Mouse (Mus musculus) liver, embryonic 16.5 days (tissue): ENCODE measurements around the gene Cdkn1b. TPM values are rescaled to one million over a fixed set of nuclear protein-coding genes. Genes with fewer than 3 reads are reported as not detected.

Experiments
- ATAC-seq: fragments of 200-750 bp; cut with Nextera tagmentation; 2 replicates; pipeline ENCODE4 v1.8.0; 2017; ENCODE audit warnings: low read depth, mild to moderate bottlenecking, moderate number of reproducible peaks, moderate library complexity
- H3K27ac ChIP-seq: fragments of 300-500 bp; sonication (generic); 2 replicates; pipeline ENCODE4 v1.5.1; 2014; ENCODE audit warnings: mild to moderate bottlenecking, low read length
- H3K27me3 ChIP-seq: fragments of 300-500 bp; sonication (generic); 2 replicates; pipeline ENCODE4 v1.6.1; 2014; ENCODE audit warnings: low read depth, low read length, mixed read lengths; ENCODE audit not compliant: control insufficient read depth, insufficient read depth
- H3K36me3 ChIP-seq: fragments of 300-500 bp; sonication (generic); 2 replicates; pipeline ENCODE4 v1.6.1; 2014; ENCODE audit warnings: mild to moderate bottlenecking; ENCODE audit not compliant: control insufficient read depth, insufficient read depth
- H3K4me1 ChIP-seq: fragments of 300-500 bp; sonication (generic); 2 replicates; pipeline ENCODE4 v1.6.1; 2014; ENCODE audit warnings: low read depth, low read length, mixed read lengths; ENCODE audit not compliant: control insufficient read depth
- H3K4me2 ChIP-seq: fragments of 300-500 bp; sonication (generic); 2 replicates; pipeline ENCODE4 v1.6.1; 2014; ENCODE audit warnings: low read depth, low read length, mixed read lengths
- H3K4me3 ChIP-seq: fragments of 300-500 bp; sonication (generic); 2 replicates; pipeline ENCODE4 v1.5.1; 2014; ENCODE audit warnings: low read depth, mild to moderate bottlenecking, low read length
- H3K9ac ChIP-seq: fragments of 300-500 bp; sonication (generic); 2 replicates; pipeline ENCODE4 v1.6.1; 2014; ENCODE audit warnings: low read depth, low read length
- H3K9me3 ChIP-seq: fragments of 300-500 bp; sonication (generic); replicated peaks from 2 replicates; pipeline ENCODE4 v1.6.1; 2016; ENCODE audit warnings: low read length; ENCODE audit not compliant: control insufficient read depth
- WGBS: fragments of 180-500 bp; shearing (Covaris S2); extraction: QIAGEN DNeasy Blood & Tissue Kit; methylation state at CpG from one replicate; pipeline ENCODE4 v1.1.7; 2014; ENCODE audit not compliant: insufficient replicate concordance; 5-methylcytosine and 5-hydroxymethylcytosine counted together
- polyA plus RNA-seq: library from polyadenylated mRNA; unstranded; fragments of >200 nt; fragmentation: Nextera tagmentation; extraction: Ambion mirVana; gene quantifications from 2 replicates; pipeline ENCODE4 v1.2.1, GENCODE M21; 2015

Cdkn1b gene
- polyA plus RNA-seq, 1 experiment from 2014 or later = 11.7 TPM

- Histone ChIP-seq H3K27ac (peak overlapping the region; percentile 5; the same call in 1 of the 2 replicates), H3K9me3 (no peaks in the 10 kb centered on the region), H3K4me1 (peaks cover 22% of the 10 kb centered on the region), H3K9ac (peak overlapping the region; percentile 67), H3K4me2 (peak overlapping the region; percentile 80), H3K36me3 (peaks cover under 1% of the 10 kb centered on the region; the same call in 1 of the 2 replicates), H3K27me3 (no peaks in the 10 kb centered on the region), H3K4me3 (peak overlapping the region; percentile 60)
- ATAC-seq = no peak
- 6% methylated on average over 11 of the region's 11 CpGs for whole genome bisulfite sequencing
Measured at GRCm38 (mm10) chr6:134917087-134917486, 3.1 kb upstream of the Cdkn1b start.

- H3K36me3 ChIP-seq = peaks cover 11% of the 10 kb centered on the region
- H3K9ac ChIP-seq = no peak overlapping the region
- 90% methylated on average over 10 of the region's 10 CpGs for WGBS
- no peaks in the 10 kb centered on the region for H3K9me3 ChIP-seq
- H3K4me2 ChIP-seq = no peak overlapping the region
- peaks cover 36% of the 10 kb centered on the region for H3K4me1 ChIP-seq
- H3K27me3 ChIP-seq = no peaks in the 10 kb centered on the region
- ATAC-seq = no peak
- no peak overlapping the region for H3K27ac ChIP-seq
- no peak overlapping the region for H3K4me3 ChIP-seq
Measured at GRCm38 (mm10) chr6:134918769-134919168, 1.4 kb upstream of the Cdkn1b start.

- Histone ChIP-seq H3K9ac (peak overlapping the region; percentile 95), H3K4me1 (peaks cover 41% of the 10 kb centered on the region)
Measured at GRCm38 (mm10) chr6:134919511-134920189, 551 bp upstream of the Cdkn1b start.

GRCm38 (mm10) chr6:134921014-134921694 lies 953 bp downstream of the Cdkn1b start:
- peak overlapping the region; percentile 90 for H3K4me3 ChIP-seq
- peak; percentile 30 for ATAC-seq
- peak overlapping the region; percentile 100 for H3K4me2 ChIP-seq
- under 1% methylated on average over 32 of the region's 32 CpGs for WGBS
- H3K27me3 ChIP-seq = no peaks in the 10 kb centered on the region
- H3K27ac ChIP-seq = peak overlapping the region; percentile 99
- peaks cover 16% of the 10 kb centered on the region for H3K36me3 ChIP-seq
- peaks cover 47% of the 10 kb centered on the region for H3K4me1 ChIP-seq
- H3K9ac ChIP-seq = peak overlapping the region; percentile 95
- H3K9me3 ChIP-seq = no peaks in the 10 kb centered on the region

More at GRCm38 (mm10) chr6:134919511-134920189, 551 bp upstream of the Cdkn1b start:
- H3K36me3 ChIP-seq = peaks cover 13% of the 10 kb centered on the region
- ATAC-seq = no peak
- peak overlapping the region; percentile 100 for H3K4me2 ChIP-seq
- peak overlapping the region; percentile 90 for H3K4me3 ChIP-seq
- H3K27me3 ChIP-seq = no peaks in the 10 kb centered on the region
- no peaks in the 10 kb centered on the region for H3K9me3 ChIP-seq
- peak overlapping the region; percentile 99 for H3K27ac ChIP-seq
- WGBS = 7% methylated on average over 37 of the region's 37 CpGs

- H3K9ac ChIP-seq = peak overlapping the region; percentile 95
- peak overlapping the region; percentile 100 for H3K4me2 ChIP-seq
- no peaks in the 10 kb centered on the region for H3K9me3 ChIP-seq
- H3K27me3 ChIP-seq = no peaks in the 10 kb centered on the region
- peaks cover 16% of the 10 kb centered on the region for H3K36me3 ChIP-seq
- H3K4me3 ChIP-seq = peak overlapping the region; percentile 90
- peaks cover 42% of the 10 kb centered on the region for H3K4me1 ChIP-seq
- WGBS = 10% methylated on average over 20 of the region's 20 CpGs
- no peak for ATAC-seq
- peak overlapping the region; percentile 99 for H3K27ac ChIP-seq
Measured at GRCm38 (mm10) chr6:134921695-134922510, 1.7 kb downstream of the Cdkn1b start.

GRCm38 (mm10) chr6:134922511-134923195 lies 2.5 kb downstream of the Cdkn1b start:
- H3K9me3 ChIP-seq = no peaks in the 10 kb centered on the region
- H3K36me3 ChIP-seq = peaks cover 16% of the 10 kb centered on the region
- H3K9ac ChIP-seq = peak overlapping the region; percentile 95
- H3K27ac ChIP-seq = peak overlapping the region; percentile 99
- no peak for ATAC-seq
- no peaks in the 10 kb centered on the region for H3K27me3 ChIP-seq
- peaks cover 37% of the 10 kb centered on the region for H3K4me1 ChIP-seq
- peak overlapping the region; percentile 90 for H3K4me3 ChIP-seq
- H3K4me2 ChIP-seq = peak overlapping the region; percentile 100
- 17% methylated on average over 9 of the region's 9 CpGs for WGBS

- H3K4me3 ChIP-seq = peak overlapping the region; percentile 42
Measured at GRCm38 (mm10) chr6:134923670-134924069, 3.5 kb downstream of the Cdkn1b start.

GRCm38 (mm10) chr6:134924262-134924661 lies 4.1 kb downstream of the Cdkn1b start:
- Histone ChIP-seq H3K36me3 (peaks cover 16% of the 10 kb centered on the region), H3K4me2 (peak overlapping the region; percentile 41), H3K4me1 (peaks cover 35% of the 10 kb centered on the region), H3K9me3 (no peaks in the 10 kb centered on the region), H3K9ac (no peak overlapping the region), H3K27me3 (no peaks in the 10 kb centered on the region), H3K27ac (no peak overlapping the region), H3K4me3 (no peak overlapping the region)
- 57% methylated on average over 3 of the region's 3 CpGs for WGBS
- no peak for ATAC-seq

More at GRCm38 (mm10) chr6:134923670-134924069, 3.5 kb downstream of the Cdkn1b start:
- H3K27ac ChIP-seq = 0 out of 2 replicates have a peak overlapping the region, but pooled peaks have one; percentile 15
- H3K9ac ChIP-seq = no peak overlapping the region
- no peaks in the 10 kb centered on the region for H3K9me3 ChIP-seq
- ATAC-seq = no peak
- peak overlapping the region; percentile 49 for H3K4me2 ChIP-seq
- H3K4me1 ChIP-seq = peaks cover 36% of the 10 kb centered on the region
- H3K27me3 ChIP-seq = no peaks in the 10 kb centered on the region
- WGBS = 72% methylated on average over 4 of the region's 4 CpGs
- peaks cover 16% of the 10 kb centered on the region for H3K36me3 ChIP-seq
